Mouse (Mus musculus) ES-E14 (cell line): Measurements from ENCODE around the gene Camsap1.

ENCODE experiments used
- CHD2 ChIP-seq: IDR thresholded peaks from 2 replicates; pipeline ENCODE4 v1.6.1; 2014; ENCODE audit warnings: mild to moderate bottlenecking, low read depth, low read length, inconsistent platforms
- HCFC1 ChIP-seq: IDR thresholded peaks from 2 replicates; pipeline ENCODE4 v1.6.1; 2012; ENCODE audit warnings: low read length, inconsistent platforms, borderline replicate concordance; ENCODE audit not compliant: insufficient read depth
- MAFK ChIP-seq: IDR thresholded peaks from 2 replicates; pipeline ENCODE4 v1.6.1; 2014; ENCODE audit warnings: mild to moderate bottlenecking, low read depth, low read length, inconsistent platforms; ENCODE audit not compliant: insufficient read depth
- ZC3H11A ChIP-seq: IDR thresholded peaks from 2 replicates; pipeline ENCODE4 v1.6.1; 2012; ENCODE audit warnings: low read depth, mild to moderate bottlenecking, inconsistent platforms, low read length, borderline replicate concordance
- ZNF384 ChIP-seq: IDR thresholded peaks from 2 replicates; pipeline ENCODE4 v1.6.1; 2012; ENCODE audit warnings: low read depth, low read length, inconsistent platforms

GRCm38 (mm10) chr2:25983159-25983907 is at the start of gene Camsap1:
- TF ChIP-seq ZNF384 (no peak), ZC3H11A (no peak), CHD2 (no peak), HCFC1 (0 out of 2 replicates have a peak, but pooled peaks have one; percentile 27), MAFK (no peak)
